Mouse (Mus musculus) gastrocnemius, postnatal 4 days (tissue): ENCODE measurements around the gene 4930442H23Rik. TPM values are rescaled to one million over a fixed set of nuclear protein-coding genes. Genes with fewer than 3 reads are reported as not detected.
A peak's percentile ranks its signal among the peaks of the same experiment; 100 is the strongest.
"Not testable (repeated sequence)": the region's sequence is repeated elsewhere in the genome, so short reads cannot be mapped to it uniquely, and the experiment has no call there.

Experiments used
- DNase-seq, 2 experiments: peaks; one replicate each; pipeline ENCODE4 v3.0.0; 2021 to 2022; ENCODE audit warnings: low spot score in 2 of 2, mixed read lengths in 2 of 2
- total RNA-seq, 2 experiments: library from RNA; stranded (reverse); gene quantifications; 2 replicates each; pipeline ENCODE4 v1.2.3; 2021

Gene 4930442H23Rik
- total RNA-seq, 2 experiments from 2014 or later = not detected

DNA sequence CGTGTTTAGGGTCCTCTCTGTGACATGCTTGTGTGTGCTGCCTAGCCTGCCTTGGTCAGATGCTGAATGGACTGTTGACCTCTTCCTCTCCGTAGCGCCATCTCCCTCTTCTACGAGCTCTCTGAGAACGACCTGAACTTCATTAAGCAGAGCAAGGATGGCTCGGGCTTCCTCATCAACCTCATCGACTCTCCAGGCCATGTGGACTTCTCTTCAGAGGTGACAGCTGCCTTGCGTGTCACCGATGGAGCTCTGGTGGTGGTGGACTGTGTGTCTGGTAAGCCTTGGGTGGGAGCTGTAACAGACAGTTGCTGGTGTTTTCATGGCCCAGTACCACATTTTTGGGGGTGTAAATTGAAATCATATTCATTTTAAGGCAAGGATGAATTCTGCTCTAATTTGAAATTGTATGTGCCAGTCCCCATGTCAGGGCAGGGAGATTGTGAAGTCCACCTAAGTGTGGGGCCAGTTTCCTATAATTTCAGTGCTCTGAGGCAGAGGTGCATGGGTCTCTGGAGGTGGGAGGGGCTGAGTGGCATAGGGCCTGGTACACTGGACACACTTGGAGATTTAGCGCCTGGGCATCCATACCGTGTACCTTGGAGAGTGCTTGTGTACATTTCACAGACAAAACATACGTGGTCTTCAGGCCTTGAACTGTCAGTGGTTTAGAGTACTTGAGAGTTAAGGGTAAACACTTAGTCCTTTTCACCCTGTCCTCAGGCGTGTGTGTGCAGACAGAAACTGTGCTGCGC lies 5.5 kb downstream of the 4930442H23Rik start:
- DNase-seq = no peak

DNA sequence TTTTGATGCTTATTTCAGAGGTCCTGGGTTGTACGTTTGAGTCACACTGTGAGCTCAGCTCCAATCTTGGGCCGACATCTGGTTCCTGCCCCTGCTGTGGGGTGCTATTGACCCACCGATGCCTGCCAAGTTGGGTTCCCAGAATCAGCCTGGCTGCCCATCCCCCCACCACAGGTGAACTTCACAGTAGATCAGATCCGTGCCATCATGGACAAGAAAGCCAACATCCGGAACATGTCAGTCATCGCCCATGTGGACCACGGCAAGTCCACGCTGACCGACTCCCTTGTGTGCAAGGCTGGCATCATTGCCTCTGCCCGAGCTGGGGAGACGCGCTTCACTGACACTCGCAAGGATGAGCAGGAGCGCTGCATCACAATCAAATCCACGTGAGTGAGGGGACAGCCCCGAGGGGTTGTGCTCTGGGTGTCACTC lies 6.1 kb downstream of the 4930442H23Rik start:
- DNase-seq = no peak

DNA sequence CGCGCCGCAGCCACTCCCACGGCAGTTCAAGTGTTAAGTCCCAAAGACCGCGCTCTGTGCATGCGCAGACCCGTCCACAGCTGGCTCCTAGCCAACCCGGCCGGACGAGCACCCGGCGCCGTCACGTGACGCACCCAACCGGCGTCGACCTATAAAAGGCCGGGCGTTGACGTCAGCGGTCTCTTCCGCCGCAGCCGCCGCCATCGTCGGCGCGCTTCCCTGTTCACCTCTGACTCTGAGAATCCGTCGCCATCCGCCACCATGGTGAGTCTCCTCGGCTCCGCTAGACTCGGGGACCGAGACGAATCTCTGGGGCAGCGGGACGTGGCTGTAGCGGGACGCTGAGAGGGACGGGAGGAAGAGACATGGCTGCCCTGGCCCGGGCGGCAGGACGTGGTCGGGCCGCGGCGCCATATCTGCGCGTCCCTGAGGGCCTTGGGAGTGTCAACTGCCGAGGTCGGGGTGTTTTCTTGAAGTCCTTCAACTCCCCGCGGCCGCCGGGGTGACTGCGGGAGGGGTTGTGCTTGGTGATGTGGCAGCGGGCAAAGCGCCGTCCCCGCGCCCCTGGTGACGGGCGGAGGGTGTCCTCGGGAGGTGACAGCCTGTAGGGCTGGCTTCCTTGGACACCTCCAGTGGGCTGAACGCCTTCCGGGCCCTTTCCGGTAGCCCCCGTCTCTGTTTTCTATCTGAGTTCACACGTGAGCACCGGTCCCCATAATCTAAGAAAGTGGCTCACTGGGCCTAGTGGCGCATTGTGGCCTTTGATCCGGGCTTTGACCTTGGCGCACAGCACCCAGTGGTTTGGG lies 7.0 kb downstream of the 4930442H23Rik start, which contains the start of gene Eef2:
Gene Eef2, plus strand, starts transcription at position 166 of the 806 bp plus-strand sequence.
- DNase-seq = peak; percentile 100

DNA sequence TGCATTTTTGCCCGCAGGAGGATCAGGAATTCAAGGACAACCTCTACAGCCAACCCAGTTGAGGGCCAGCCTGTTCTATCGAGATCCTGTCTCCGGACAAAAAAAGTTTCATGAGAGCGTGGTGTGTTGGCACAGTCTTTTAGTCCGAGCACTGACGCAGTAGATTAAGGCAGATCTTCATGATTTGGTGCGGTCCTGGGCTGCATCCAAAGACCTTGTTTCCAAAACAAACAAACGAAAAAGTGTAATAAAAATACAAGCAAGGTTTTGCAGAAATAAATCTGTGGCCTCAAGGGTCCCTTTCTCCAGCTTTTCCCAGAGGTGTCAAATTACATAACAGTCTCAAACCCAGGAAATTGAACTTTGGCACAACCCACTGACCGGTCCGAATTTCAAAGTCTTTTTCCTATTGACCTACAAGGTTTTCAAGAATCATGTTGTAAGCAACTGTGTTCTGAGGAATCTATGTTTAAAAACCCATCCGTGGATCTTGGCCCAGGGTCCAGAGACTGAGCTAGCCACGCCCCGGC lies 7.6 kb downstream of the 4930442H23Rik start:
- DNase-seq = peak in 1 of 2 experiments; percentile 69

DNA sequence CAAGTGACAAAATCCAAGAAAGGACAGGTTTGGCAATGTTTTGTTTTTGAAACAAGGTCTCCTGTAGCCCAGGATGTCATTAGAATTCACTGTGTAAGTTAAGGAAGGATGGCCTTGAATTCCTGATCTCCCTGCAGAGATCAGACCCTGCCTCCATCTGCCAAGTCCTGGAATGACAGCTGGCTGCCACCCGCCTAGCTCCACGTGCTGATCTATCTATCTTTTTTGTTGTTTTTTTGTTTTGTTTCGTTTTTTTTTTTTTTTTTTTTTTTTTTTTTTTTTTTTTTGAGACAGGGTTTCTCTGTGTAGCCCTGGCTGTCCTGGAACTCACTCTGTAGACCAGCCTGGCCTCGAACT lies 8.3 kb downstream of the 4930442H23Rik start:
- not testable (repeated sequence) for DNase-seq

DNA sequence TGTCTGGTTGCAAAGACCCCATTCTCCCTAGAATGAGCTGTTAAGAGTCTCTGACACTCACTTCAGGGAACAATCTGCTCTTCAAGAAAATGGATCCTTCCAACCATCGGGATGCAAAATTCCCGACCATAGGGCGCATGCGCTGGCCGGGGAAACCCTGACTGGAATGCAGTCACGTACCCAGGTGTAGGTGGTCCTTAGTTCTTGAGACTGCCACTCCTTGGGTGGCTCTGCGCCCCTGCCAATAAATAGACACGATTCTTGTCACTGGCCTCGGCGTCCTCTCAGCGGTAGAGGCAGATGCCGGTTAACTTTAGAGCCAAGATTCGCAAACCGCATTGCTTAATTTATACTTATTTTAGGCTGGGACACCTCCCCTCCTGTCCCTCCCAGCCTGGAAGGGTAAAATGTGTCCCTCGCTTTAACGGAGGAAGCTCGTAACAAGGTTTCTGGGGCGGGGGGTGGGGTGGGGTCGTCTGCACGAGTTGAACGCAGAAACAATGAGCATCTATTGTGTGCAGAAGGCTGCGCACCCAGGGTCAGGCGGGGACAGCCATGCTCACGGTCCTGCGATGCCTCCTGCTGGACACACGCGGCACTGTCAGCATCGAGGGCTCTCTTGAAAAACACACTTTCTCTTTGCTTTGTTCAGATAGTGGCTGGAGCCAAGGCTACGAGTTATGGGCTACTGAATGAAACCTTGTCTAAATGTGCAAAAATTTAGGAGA lies 8.9 kb downstream of the 4930442H23Rik start:
- DNase-seq = peak; percentile 82 to 90

DNA sequence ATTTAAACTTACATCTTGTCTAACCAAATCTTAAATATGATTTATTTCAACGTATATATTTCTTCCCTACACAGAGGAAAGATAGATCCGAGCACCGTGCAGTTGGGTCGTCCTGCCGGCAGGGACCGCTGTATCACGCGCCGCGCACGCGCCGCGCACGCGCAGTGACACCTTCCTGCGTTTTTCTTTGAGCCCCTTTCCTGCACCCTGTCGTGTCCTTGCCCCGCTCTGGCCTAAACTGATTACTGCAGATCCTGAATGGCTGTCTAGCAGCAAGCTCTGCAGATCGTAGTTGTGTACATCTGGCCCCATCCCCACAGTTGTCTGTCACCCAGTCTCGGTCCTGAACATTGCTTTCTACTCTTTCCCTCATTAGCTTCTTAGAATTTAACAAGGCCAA lies 10.5 kb downstream of the 4930442H23Rik start:
- DNase-seq = peak; percentile 75 to 82

DNA sequence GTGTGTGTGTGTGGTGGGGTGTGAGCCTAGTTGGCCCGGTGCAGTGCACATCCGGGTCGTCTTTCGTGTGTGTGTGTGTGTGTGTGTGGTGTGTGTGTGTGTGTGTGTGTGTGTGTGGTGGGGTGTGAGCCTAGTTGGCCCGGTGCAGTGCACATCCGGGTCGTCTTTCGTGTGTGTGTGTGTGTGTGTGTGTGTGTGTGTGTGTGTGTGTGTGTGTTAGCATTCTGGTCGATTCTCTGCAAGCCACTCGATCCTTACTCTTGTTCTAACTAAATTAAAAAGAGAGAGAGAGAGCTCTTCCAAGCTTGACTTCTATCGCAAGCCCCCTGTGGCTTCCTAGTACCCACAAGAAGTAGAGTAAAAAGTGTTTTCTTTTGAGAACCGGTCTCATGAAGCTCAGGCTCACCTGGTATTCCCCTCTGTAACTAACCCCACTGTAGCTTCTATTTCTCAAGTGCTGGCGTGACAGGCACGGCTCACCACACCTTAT lies 14.2 kb downstream of the 4930442H23Rik start:
- DNase-seq = not testable (repeated sequence)

DNA sequence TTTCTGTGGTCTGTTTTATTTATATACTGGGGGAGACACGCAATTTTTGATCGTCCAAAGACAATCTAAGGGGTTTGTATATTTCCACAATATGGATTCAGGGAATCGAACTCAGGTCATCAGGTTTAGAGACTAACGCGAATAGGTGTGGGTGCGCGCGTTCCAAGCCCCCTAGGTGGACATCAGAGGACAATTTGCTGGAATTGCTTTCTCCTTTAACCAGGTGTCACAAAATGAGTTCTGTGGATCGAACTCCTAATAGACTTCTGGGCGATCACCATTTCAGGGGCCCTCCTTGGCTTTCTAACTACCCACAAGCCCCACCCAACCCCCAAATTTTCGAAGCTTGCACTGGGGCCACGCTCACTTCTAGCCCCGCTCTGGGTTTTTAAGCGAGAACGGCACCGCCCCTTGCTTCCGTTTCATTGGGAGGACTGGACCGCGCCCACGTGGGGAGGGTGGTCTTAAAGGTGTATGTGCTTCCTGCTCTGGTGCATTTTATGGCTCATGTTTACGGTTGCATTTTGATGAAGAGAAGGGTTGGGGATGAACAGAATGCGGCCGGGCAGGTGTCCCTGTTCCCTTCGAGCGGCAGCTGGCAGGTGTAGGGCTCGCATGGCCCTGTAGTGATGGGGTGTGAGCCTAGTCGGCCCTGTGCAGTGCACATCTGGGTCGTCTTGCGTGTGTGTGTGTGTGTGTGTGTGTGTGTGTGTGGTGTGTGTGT lies 15.0 kb downstream of the 4930442H23Rik start:
- DNase-seq = peak in 1 of 2 experiments; percentile 83

DNA sequence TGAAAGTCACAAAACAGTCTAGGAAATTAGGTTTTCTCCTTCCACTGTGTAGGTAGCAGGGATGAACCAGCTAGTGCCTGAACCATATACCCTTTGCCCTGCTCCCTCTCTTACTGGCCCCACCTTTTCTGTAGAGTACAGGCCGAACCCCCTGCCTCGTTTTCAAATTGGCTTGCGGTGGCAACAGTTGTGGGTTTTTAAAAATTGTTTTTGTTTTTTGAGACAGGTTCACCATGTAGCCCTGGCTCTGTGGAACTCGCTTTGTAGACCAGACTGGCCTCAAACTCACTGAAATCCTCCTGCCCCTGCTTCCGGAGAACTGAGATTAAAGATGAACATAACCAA lies 15.6 kb downstream of the 4930442H23Rik start:
- DNase-seq = peak in 1 of 2 experiments; percentile 66

DNA sequence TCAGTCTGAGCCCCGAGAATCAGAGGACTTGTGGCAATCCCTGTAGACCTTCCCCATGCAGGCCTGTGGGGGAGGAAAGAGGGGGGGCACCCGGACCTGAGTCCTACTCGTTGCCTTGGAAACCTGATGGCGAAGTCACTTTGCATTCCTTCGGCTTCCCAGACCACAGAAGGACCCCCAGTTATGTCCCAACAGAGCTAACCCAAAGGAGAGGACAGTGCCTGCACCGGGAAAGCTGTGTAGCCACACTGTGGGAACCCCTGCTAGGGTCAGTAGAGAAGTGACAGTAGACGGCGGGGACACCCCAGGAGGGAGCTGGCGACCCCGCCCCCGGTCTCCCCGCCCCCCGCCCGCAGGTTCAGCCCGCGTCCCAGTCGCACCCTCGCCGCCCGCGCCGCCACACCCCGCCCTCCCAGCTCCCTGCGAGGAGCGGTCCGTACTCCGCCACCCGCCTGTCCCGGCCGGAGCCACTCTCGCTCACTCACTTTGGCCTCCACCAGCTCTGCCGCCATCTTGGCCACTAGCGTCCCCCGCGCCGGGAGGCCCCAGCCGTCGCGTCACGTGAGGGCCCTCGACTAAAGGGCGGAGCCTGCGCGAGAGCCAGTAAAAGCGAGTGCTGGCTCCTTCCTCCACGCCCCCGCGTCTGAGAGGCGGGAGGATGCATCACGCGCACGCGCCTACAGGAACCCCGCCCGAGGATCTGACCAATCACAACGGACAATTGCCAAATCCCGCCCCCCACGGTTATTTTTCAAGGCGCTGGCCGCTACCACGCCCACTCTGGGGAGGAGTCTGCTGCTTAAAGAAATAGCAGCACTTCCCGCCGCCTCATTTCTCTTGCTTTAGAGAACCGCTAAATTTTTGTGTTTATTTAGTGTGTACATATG lies 16.2 kb downstream of the 4930442H23Rik start, which contains the start of gene Pias4:
Gene Pias4, minus strand, starts transcription at position 724 of the 887 bp plus-strand sequence.
- peak; percentile 100 for DNase-seq

DNA sequence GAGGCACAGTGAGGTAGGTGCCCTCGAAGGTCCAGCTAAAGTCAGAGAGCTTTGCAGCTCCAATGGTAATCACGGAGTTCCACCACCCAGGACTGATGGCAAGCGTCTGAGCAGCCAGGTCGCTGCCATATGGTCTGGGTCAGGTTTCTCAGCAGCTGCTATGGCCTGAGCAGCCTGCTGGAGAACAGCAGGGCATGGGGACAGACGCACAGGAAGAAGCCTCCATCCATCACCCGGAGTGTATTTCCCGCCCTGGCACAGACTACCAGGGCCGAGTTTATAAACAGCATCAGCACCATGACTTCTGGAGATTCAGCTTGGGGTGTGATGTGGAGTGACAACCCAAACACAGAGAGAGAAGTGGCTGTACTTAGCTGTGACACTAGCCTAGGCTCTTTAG lies 18.5 kb downstream of the 4930442H23Rik start:
- DNase-seq = no peak

DNA sequence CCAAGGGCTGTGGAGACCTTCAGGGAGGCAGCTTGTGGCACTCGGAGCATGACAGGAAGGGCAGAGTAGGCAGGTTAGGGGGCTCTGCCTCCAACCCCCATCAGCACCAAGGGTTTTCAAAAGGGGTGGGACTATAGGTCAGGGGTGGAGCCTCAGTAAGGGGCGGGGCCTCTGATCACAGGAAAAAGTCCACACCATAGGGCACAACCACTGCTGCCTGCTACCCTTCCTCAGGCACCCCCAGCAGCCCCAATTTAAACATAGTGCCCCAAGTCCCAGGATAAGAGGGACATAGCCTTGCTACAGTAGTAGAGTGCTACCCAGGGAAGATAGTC lies 21.4 kb downstream of the 4930442H23Rik start:
- no peak for DNase-seq

DNA sequence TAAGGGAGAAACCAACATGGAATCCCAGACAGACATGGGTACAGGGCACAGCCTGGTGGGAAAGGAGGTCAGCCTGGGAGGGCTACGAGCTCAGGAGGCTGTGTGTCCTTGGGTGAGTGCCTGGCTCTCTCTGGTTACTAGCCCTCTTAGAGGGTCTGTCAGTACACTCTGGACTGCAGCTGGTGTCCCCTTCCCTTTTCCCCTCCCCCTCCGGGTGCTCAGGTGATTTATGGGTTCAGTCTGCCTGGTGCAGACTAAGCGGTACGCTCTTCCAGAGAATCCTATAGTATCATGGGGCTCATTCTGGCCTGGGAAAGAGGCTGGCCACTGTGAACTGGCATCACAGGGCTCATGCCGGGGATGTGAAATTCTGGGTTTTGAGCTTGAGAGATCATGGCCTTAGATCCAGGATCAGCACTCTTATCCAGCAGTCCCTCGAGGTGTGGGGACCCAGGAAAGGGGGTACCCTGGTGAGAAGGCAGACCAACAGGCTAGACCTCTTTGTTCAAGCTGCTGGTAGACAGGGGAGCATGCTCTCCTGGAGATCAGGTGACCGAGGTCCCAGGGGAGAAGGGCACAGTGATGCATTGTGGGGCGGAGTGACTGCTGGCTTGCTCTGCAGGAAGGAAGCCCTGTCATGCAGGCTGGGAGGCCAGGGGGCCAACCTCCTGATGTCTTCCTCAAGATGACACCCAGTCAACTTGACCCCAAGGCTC lies 21.9 kb downstream of the 4930442H23Rik start:
- no peak for DNase-seq

DNA sequence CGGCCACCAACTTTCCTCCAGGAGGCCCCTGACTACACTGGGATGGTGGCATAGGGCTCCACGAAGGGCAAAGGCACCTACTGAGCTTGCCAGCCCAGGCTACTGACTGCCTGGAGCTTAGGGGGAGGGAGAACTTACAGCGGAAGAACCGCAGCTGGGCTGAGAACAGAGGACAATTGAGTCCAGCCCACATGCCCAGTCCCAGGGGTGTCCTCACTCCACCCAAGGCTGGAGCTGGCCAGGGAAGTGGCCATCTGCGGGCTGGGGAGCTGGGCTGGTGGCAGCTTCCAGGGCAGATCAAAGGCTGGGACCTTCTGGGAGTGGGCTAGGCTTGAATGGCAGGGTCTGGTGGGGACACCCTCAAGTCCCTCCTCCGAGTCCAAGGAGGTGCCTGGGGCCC lies 28.9 kb downstream of the 4930442H23Rik start:
- no peak for DNase-seq

DNA sequence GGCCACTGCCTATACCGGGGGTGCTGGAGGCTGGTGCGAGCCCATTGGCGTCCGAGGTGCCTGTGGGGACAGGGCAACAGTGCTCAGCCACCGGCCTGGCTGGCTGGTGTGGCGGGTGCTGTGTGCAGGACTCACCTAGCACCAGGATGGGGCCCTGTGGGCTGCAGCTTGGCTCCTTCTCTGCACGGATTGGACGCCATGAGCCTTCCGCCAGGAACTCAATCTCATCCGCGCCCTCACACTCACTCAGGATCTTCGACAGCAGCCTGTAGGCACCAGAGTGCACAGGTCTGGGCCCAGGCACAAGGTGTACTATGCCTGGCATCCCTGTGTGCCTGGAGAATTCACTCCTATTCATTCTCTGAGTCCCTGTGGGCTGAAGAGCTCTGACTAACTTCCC lies 29.3 kb downstream of the 4930442H23Rik start:
- DNase-seq = no peak

DNA sequence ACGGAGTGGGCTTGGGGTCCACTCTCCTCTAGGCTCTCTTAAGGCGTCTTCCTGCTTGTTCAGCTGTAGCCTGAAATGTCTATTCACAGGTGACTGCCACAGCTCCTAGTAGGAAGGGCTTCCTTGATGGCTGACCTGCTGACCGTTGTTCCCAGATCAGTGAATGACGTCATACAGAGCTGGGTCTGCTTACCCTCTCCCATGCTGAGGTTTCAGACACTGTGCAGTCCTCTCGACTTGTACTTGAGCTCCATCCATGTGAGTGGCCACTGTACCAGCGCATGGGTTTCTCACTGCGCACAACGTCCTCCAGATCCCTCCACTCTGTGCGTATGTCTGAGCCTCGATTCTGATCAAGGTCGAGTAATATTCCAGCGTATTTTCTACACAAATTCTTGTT lies 31.0 kb downstream of the 4930442H23Rik start:
- no peak for DNase-seq

DNA sequence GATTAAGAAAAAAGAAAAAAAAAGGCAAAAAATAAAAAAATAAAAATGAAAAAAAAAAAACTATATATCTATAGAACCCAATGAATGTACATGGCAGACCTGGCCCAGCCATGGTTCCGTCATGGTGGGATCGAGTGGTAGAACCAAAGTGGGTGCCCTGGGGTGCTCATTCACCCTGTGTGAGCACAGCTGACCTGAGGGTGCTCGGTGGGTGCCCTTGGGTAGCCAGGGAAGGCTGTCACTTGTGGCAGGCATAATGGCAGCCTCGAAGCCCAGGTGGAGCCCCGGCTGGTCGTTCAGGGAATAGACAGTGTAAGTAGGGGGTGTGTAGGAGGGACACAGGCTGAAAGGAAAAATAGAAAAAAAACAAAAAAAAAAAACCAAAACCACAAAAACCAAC lies 32.4 kb downstream of the 4930442H23Rik start:
- DNase-seq = no peak

DNA sequence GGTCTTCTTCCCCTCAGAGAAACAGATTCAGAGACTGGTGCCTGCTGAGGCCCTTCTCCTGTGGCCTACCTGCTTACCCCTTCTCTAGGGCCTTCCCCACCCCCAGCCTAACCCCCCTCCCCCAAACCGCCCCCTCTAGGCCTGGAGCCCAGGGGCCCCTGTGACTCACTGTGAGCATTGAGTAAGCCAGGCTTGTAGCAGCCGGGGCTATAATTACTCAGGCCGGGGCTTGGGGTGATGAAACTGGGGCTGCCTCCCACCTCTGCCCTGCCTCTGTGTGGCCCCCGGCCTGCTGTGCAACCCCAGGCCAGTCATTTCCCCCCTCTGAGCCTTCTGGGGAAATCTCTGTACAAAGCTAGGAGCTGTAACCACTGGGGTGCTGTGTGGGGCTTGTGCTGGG lies 37.4 kb downstream of the 4930442H23Rik start:
- no peak for DNase-seq
